Mouse (Mus musculus): ENCODE measurements around the gene Gm21972.

The Gm21972 gene

DNA sequence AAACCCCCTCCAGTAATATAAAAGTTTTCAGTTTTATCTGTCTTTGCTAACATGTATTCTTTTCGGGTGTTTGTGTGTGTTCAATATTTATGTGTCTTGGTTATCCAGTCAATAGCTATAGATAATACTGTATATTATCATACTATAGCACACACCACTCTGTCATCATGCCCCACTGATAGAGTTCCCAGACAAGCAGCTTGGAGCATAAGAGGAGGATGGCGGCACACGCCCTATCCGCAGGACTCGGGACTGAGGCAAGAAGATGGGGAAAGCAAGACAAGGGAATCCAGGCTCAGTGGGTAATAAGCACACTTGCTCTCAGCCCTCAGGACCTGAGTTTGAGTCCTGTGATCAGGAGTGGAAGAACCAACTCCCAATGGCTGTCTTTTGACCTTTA, 27.0 kb downstream of the Gm21972 start:
- DNase-seq (ENCODE audit: extremely low read depth, insufficient read length, low spot score): no peak

DNA sequence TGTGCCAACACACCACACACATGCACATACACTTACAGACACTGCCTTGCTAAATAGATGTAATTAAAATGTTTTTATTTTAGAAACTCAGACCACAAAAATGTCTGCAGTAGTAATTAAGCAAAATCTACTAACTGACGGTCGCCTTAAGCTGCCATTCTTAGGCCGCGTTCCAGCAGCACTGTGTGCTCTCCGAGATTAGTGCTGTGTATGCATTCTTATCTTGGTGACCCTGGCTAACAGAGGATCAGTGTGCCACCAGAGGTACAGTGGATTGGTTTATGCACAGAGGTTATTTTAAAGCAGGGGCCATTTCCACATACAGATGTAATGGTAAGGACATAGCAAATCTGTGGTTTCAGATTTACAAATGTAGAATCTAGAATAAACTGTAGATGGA, 27.6 kb downstream of the Gm21972 start:
- DNase-seq (ENCODE audit: extremely low read depth, insufficient read length, low spot score): no peak

DNA sequence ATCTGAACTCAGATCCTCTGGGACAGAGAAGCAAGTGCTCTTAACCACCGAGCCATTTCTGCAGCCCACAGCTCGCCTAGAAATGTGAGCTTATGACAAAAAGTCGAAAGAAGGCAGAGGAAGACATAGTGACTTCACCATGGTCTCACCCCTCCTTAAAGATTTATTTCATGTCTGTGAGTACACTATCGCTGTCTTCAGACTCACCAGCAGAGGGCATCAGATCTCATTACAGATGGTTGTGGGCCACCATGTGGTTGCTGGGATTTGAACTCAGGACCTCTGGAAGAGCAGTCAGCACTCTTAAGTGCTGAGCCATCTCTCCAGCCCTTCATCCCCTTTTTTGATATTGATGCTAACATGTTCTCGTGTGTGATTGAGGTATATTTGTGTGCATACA, 41.2 kb downstream of the Gm21972 start:
- DNase-seq (ENCODE audit: extremely low read depth, insufficient read length, low spot score): no peak

DNA sequence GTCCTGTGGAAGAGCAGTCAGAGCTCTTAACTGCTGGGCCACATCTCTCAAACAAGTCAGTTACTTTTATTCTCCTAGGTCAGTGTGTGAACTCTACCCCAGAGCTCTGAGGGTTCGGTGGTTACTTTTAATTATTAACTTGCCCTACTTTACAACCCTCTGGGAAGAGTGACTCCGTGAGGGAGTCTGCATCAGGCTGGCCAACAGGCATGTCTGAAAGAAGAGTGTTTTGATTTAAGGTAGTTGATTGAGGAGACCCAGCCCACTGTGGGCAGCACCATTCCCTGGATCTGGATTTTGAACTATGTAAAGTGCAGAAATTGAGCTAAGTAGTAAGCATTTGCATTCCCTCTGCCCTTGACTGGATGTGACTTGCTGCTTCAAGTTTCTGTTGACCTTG, 42.6 kb downstream of the Gm21972 start:
- no peak for DNase-seq (ENCODE audit: extremely low read depth, insufficient read length, low spot score)

DNA sequence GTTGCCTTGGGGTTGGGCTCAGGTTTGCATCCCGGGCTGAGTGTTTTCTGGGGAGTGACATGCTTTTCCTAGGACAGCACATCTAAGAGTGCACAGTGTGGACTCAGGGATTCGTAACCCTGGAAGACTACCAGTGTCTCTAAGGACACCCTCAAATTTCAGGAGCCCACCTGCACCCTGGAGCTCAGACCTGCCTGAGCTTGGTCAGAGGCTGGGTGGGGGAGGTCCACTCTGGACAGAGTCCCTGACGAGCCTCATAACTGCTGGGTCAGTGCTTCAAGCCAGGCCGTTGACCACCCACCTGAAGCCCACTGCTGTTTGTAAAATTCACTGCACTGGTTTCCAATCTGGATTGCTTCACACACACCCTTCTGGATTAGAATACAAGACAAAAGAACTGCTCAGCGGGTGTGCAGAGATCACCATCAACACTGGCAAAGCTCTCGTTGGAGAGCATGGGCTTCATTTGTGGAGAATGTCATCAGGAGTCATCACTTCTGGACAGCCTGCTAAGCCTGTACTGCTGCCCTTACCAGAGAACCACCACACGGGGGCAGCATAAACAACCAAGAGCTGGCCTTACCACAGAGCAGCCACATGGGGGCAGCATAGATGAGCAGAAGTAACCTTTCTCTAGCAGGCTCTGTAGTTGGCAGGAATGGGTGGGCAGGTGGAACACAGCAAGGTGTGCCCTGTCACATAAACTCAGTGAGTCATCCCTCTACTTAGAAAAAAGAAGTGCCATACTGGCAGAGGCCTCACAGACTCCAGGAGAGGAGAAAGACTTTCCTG, 45.2 kb downstream of the Gm21972 start:
- peak; percentile 74 for DNase-seq (ENCODE audit: extremely low read depth, insufficient read length, low spot score)

DNA sequence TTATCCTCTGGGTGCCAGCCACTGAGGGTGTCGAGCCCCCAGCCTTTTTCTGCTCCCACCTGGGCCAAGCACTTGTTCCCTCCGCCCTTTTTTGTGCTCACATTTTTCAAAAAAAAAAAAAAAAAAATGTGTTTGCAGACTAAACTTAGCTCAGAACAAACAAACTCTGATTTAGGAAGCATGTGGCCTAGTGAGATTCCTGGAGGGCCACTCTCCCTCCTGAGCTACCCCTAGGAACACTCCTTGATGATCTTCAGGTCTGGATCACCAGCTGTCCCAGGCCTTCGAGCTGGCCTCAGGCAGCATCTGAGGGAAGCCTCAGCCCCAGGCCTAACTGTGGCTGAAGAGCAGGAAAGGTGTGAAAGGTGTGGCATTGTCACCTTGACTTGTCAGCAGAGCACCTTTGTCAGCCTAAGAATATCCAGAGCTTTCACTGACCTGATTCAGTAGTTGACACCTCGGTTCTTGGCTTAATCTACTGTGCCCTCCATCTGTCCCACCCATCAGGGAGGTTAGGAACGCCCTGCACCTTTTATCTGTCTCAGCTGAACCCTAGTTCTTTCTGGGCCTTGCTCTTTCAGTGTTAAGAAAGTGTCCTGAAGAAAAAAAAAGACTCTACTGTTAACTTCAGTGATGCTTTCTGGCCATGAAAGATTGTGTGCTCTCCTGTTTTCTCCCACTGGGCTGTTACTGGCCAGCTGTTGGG, 48.7 kb downstream of the Gm21972 start:
- DNase-seq (ENCODE audit: extremely low read depth, insufficient read length, low spot score): no peak

DNA sequence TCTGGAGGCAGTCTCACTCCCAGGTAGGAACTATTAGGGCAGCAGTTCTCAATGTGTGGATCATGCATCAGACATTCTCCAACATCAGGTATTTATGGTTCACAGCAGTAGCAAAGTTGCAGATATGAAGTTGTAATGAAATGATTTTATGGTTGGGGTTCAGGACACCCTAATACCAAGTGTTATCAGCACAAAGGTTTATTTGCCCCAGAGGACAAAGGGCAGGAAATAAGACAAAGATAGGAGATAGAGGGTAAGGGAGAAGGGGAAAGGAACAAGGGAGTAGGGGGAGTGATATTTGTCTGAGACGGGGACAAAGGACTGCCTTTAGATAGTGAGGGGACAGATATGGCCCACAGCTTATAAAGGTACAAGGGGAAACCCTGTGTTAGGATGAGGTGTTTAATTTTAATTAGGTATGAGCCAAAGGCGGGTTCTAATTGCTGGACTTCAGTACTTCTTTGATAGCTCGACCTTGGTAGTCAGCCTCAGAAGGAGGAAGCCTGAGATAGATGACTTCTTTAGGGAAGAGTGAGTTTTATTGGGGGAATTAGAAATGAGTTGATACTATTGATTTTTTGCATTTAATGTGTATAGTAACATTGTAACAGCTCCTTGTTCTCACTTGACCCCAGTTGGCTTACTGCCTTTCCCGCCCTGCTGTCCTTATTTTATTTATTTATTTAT, 50.3 kb downstream of the Gm21972 start:
- no peak for DNase-seq (ENCODE audit: extremely low read depth, insufficient read length, low spot score)

DNA sequence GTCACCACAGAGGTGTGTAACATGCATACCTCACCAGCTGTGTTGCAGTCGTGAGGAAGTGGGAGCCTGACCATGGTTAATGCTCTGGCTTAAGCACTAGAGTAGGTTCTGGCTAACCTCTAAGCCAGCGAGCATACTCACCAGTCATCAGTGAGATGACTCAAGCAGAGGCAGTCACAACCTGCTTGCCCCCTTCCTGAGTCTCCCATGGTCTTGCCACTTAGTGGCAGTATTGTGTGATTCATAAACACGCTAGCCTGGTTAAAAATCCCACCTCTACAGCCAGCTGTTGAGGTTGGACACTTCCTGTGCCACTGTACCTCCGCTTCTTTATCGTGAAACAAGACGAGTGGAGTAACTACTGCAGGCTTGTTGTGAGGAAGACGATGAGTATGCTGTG, 53.3 kb downstream of the Gm21972 start:
- DNase-seq (ENCODE audit: extremely low read depth, insufficient read length, low spot score): no peak

DNA sequence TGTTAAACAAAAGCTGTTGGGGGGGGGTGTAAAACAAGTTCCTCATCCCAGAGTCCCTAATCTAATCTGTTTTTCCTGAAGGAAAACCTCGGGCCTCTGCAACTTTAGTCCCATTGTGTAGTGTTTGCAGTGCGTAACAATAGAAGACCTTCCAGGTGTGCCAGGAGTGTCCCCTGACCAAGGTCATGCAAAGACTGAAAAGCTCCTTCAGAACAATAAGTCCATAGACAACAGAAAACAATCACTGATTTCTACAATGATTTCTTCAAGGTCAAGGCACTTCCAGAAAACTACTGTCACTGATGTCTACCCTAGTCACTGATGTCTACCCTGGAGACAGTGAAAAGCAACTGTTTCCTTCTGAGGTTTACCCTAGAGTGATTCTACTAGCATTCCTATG, 54.4 kb downstream of the Gm21972 start:
- DNase-seq (ENCODE audit: extremely low read depth, insufficient read length, low spot score): no peak

DNA sequence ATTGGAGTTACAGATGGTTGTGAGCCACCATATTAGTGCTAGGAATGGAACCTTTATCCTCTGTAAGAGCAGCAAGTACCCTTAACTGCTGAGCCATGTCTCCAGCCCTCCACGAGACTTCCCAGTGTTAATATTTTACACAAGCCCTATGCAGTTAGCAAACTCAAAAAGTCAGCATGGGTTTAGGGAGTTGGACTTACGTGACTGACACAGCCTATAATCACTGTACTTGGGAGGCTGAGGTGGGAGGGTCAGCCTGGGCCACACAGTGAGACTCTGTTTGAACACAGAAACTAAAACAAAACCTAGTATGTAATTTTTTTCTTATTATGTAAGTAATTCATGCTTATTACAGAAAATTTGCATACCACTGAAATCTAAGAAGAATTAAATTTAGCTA, 54.8 kb downstream of the Gm21972 start:
- DNase-seq (ENCODE audit: extremely low read depth, insufficient read length, low spot score): no peak

DNA sequence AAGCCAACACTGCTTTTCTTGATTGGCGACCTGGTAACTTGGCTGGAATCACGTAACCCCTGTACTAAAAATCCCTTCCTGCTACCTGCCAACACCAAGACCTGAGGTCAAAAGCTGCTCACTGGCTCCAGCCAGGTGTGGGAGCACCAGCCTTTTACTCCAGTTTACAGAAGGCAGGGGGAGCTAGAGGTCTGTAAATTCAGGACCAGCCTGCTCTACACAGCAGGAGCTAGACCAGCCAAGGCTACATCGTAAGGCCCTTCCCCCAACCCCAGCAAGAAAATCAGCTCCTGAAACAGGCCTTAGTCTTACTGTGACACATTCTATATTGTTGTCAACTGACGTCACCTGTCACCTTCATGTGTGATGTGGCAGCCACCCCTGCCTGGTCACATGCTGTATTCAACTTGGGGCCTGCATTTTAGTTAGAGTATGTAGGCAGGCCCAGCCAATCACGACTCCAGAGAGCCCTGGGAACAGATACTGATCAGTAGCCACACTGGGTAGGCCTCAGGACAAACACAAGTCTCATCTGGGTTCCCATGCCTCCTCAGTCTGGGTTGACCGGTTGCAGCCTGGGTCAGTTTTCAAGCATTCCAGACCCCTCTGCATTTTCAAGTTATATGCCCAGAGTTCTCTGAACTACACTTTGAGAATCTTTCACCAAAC, 55.7 kb downstream of the Gm21972 start:
- no peak for DNase-seq (ENCODE audit: extremely low read depth, insufficient read length, low spot score)

DNA sequence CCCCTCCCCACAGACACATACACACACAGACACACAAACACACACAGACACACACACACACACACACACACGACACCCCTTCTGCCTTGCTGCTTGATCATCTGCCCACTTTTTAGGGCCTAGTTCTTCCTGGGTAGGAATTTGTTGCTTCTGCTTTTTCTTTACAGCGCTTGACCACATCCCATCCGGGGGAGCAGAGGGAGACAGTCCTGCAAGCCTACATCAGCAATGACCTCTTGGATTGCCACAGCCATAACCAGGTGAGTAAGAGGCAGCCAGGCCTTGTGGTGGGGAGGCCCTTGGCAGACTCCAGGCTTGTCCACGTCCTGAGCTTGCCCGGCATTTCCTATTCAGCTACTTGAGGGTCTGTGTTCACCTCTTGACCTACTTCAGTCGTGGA, 57.4 kb downstream of the Gm21972 start:
- DNase-seq (ENCODE audit: extremely low read depth, insufficient read length, low spot score): no peak

DNA sequence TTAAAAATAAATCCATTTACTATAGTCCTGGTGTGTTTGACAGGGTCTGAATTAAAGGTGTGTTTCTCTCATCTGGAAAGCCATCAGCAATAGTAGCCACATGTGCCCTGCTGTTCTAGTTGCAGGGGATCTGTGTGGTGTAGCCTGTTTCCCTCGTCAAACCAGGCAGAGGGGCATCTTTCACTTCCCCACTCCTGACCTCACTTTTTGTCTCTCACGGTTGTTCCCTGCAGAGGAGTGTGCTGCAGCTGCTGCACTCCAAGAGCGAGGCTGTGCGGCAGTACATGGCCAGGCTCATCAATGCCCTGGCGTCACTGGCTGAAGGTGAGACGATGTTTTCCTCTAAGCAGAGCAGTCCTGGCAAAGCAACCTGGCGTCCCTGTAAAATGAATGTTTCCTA, 60.6 kb downstream of the Gm21972 start:
- no peak for DNase-seq (ENCODE audit: extremely low read depth, insufficient read length, low spot score)

DNA sequence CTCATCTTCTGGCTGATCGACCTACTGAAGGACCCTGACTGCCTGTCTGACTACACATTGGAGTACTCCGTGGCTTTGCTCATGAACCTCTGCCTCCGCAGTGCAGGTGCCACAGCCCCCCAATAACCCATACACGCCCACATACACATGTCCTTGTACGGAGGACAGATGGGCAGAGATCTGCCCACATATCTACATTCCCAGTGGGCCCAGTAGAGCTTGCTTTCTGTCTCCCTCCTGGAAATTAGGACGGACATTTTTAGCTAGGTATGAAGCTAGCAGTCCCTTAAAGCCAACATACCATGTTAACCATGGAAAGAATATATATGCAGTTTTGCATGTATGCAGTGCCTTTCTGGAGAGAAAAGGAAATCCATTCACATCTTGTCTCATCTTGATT, 64.8 kb downstream of the Gm21972 start:
- no peak for DNase-seq (ENCODE audit: extremely low read depth, insufficient read length, low spot score)

DNA sequence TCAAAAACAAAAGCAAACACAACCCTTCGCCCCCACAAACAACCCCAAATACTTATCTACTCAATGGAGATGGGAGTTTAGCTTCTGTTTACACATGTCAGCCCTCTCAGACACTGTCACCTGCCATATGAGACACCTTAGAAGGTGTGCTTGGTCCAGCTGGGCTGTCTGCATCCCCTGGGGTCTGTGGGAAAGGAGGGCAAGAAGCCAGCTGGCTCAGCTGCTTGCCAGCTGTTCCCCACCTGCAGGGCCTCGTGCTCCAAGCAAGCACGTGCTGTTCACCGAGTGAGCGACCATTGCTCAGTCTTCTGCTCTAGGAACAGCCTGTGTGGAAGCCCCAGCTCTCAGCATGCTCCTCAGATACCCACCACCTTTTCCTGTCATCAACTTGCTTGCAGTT, 65.6 kb downstream of the Gm21972 start:
- DNase-seq (ENCODE audit: extremely low read depth, insufficient read length, low spot score): no peak

DNA sequence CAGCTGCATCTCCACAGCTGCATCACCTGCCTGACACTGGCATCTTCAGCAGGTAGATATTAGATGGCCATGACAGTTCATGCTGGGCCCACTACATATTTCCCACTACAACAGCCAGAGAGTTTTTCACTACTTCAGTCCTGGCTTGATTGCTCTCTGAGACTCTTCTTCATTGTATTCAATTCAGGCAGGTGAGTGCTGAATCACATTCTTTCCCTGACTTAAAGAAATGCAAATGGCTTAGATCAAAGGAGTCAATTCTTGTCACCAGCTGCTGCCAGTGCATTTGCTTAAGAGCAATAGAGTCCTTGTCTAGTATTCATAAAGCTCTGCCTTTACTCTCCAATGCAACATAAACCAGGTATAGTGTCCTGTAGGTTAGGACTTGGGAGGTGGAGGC, 67.9 kb downstream of the Gm21972 start:
- DNase-seq (ENCODE audit: extremely low read depth, insufficient read length, low spot score): no peak

DNA sequence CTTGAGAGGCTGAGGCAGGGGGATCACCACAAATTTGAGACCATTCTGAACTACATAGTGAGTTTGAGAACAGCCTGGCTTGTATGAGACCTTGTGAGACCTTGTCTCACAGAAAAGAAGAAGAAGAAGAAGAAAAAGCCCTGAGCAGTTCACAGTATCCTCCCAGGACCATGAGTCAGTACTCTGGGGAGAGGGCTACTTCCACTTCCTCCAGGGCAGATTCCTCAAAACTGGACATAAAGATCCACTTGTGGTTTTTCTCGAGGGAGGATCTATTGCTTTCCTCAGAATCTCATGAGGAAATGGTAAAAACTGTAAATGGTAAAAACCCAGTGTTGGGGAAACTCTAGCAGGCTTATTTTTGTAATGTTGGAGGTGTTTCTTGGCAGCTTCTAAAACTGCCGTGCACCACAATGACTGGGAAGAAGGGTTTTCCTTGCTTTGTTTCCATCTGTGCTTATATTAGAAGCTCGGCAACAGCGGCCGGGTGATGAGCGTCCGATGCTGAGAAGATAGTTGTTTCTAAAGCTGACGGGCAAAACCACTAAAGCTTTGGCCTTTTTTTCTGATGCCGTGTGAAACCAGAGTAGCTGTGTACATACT, 69.3 kb downstream of the Gm21972 start:
- no peak for DNase-seq (ENCODE audit: extremely low read depth, insufficient read length, low spot score)

DNA sequence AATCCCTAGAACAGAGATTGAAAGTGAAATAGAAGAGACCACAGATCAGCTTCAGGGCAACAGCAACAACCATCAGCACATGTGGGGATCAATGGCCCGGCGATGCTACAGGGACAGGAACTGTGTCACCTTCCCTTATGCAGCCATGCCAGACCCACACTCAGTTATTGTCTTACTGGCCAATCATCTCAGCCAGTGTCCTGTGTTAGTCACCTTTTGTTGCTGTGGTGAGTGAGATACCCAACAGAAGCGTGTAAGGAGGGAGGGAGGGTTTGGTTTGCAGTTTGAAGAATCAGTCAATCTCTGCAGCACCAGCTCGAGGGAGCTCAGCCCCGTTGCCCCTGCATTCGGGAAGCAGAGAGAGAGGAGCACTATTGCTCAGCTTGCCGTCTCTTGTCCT, 77.2 kb downstream of the Gm21972 start:
- DNase-seq (ENCODE audit: extremely low read depth, insufficient read length, low spot score): no peak

DNA sequence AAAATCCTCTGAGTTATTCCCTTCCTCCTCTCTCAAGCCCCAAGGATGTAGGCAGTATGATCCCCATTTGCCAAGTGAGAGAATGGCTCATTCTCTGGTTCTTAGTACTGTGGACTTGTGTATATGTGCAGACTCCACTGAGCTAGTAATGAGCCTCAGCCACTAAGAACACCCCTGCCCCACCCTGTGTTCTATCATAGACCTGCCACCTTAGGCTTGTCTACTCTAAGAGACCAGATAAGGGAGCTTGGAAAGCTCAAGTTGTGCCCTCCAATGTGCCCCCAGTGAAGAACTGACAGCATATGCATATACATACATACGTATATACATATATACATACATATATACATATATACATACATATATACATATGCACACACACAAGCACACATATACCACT, 78.1 kb downstream of the Gm21972 start:
- DNase-seq (ENCODE audit: extremely low read depth, insufficient read length, low spot score): no peak

Measured in 3134 (cell line).